Mouse (Mus musculus) heart, adult 9 months (tissue): ENCODE results near the gene H2-DMa.
"Not testable (repeated sequence)": the region's sequence is repeated elsewhere in the genome, so short reads cannot be mapped to it uniquely, and the experiment has no call there.

ENCODE experiments used
- DNase-seq, 2 experiments: peaks; one replicate each; pipeline ENCODE4 v3.0.0; 2022; ENCODE audit warnings: low spot score in 2 of 2

H2-DMa gene

DNA sequence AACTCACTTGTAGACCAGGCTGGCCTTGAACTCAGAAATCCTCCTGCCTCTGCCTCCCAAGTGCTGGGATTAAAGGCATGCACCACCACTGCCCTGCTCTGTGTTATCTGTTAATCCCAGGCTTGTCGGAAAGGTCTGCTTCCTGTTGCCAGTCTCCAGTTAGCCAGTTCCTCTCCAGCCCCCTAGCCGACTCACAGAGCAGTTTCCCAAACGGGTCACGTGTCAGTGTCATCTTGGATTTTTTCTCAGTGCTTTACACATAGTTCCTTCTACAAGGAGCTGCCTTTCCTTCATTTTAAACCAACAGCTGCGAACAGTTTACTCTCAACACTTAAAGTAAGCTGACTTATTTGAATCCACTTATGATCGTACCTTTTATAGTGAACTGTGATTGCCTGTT, 5.3 kb downstream of the H2-DMa start:
- DNase-seq: no peak

DNA sequence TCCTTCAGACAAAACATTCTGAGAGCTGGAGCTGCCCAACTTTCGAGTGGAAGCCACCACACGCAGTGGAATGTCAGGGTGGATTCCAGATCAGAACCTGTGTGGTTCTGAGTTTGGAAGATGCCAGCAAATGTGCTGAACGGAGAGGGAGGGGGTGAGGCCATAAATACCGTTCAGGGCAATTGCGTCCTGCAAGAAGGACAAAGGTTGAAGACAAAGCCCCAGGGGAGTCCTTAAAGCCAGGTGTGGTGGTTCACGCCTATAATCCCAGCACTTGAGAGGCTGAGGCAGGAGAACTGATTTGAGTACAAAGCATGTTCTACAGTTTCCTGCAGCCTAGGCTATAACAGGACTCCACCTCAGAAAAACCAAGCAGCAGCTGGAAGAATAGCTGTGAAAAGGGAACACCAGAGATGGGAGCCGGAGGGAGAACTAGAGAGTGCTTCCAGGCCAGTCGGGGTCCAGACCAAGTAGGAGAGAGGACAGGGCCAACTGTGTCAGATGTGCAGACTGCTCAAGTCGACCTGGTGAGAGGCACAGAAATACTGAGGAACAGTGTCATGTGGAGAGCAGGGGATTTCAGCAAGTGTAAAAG, 7.6 kb downstream of the H2-DMa start:
- DNase-seq: no peak

DNA sequence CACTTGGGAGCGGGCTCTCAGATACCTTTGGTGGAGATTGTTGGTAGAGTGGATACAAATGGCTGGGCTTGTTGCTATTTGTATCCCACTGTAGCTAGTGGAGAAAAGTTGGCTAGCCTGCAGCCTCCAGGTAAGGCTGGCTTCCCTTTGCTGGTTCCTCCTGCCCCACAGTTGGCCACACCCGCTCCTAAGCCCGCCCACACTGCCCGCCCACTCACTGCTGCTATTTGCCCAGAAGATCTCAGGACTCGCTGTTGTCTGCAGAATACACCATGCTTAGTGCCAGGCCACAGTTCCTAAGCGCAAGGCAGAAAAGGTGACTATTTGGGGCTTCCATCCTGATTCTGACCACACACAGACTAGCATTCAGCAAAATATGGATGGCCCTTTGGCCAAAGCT, 8.1 kb downstream of the H2-DMa start:
- DNase-seq: no peak

DNA sequence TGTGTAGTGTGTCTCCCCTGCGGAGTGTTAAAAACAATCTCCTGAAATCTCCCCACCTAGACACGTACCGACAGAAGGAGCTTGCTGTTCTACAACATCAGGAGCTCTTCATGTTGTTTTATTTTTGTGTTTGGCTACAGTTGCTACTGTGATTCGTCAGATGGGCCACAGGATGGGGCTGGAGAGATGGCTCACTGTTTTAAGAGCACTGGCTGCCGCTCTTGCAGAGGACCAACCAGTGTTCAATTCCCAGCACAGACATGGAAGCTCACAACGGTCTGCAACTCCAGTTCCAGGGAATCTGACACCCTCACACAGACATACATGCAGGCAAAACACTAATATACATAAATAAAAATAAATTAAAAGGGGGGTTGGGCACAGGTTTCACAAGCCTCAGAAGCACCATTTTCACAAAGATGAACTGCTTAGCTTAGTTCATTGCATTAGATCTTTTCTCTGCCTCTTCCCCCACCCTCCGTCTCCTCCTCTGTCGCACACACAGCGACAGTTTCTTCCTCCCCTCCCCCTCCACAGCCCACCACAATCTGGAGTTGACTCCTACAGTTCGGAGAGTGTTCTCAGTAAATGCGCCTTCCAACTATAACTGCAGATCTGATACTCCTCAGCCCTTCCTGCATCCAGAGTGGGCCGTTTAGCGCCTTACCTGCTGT, 9.1 kb downstream of the H2-DMa start:
- DNase-seq: no peak

DNA sequence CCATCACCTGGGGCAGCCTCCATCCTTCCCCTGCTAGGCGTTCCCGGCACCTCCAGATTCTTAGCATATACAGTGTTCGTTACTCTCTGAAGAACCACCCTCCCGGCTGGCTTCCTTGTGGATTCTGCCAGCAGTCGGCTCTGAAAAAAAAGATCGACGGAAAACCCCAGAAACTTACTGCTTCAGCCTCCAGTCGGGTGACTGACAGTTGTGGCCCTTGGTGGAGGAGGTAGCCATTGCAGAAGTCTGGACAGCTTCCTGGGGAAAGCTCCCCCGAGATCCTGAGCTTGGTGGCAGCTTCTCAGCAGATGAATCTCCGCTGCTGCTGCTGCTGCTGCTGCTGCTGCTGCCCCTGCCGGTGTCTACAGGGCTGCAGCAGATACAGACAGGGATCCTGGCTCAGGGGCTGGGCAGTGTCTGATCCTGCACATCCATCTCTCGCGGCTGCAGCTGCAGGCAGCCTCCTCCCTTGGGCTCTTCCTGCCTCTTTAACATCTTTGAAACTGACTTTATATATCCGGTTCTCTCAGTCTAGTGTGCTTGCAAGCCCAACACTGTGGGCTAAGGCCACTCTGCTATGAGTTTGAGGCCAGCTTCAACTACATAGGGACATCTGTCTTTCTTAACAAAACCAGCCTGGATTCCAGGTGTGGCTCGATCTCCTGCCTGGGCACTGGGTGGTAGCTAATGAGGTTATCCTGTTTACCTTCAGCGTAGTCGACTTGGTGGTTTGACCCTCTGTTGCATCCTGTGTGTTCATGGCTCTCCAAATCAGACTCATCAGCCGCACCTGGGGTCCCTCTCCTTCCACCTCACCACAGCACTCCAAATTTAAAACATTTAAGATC, 9.8 kb downstream of the H2-DMa start:
- DNase-seq: no peak

DNA sequence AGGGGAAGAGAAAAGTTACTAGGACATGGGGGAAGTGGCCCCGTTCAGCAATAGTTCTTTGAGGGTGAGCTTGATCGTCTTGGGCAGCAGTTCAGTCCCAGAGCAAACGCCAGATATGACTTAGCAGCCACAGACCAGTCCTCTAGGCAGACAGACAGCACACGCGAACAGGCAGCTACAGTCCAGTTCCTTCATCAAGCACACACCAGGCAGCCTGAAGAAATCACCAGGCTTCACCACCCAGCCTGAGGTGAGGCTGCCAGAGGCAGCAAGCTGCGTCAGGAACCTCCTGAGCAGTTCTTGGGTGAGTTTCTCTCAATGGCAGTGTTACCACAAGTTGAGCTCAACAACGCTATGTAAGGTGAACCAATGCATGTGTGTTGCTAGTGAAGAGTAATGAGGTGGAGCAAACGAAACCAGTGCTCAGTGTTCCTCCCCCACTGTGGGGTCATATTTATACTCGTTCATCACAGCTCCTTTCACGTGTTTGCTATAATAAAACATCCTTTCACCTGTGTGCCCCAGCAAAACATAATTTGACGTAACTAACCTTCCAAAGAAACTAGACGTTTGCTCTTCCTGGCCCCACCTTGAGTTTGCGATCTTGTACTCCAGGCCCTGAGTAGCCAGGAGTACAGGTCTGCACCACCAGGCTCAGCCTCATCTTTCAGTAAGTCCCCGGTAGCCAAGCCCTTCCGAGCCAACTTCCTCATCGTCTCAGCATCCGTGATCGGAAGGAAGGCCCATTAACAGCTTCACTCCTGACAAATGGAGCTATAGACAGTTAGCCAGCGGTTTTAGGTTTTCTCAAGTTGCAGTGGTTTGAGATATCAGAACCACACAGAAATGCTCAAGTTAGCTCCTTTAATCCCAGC, 11.0 kb downstream of the H2-DMa start:
- DNase-seq: no peak

DNA sequence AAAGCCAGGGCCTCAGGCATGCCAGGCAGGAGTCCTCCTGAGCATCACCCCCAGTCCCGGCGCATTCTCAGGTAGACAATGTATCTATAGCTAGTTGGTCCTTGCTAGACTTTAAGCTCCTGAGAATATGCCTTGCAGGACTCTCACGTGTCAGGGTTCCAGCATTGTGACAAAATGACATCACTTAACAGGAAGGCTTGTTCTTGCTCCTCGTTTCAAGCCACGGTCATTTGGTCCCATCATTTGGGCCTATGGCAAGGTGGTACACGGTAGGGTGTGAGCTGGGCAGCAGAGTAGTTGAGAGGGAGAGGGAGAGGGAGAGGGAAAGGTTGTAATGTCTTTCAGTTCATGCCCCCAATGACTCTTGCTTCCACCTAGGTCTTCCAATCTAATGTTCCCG, 12.6 kb downstream of the H2-DMa start:
- DNase-seq: no peak

DNA sequence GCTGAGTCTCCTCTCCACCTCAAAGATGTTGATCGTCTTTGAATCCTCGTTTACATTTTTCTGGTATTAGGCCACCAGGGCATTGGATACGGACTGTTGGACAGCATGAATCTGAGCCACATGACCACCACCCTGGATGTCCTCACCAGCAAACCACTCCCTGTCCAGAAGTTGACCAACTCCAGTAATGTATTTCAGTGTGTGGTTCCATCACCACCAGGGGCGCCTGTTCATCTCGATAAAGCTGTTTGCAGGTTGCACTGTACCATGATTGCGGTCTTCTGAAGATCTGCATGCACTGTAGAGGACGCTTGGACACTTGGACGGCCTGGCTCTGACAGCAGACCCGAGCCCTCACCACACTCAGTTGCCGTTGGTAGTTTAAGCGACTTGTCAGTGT, 13.9 kb downstream of the H2-DMa start:
- no peak for DNase-seq

DNA sequence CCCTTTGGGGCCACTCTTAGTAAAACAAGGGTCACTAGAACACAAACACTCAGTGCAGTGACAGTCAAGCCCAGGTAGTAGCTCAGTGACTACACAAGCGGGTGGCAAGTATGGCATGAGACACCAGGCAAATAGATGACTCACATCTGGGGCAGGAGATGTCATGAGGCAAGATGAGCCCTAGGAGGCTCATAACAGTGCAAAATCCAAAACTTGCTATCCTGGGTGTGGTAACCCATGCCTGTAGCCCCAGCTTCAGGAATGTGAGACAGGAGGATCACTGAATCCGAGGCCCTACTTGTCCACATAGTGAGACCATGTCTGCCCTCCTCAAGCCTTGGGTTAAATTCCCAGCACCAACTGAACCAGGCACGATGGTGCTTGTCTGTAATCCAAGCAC, 15.1 kb downstream of the H2-DMa start:
- no peak for DNase-seq

DNA sequence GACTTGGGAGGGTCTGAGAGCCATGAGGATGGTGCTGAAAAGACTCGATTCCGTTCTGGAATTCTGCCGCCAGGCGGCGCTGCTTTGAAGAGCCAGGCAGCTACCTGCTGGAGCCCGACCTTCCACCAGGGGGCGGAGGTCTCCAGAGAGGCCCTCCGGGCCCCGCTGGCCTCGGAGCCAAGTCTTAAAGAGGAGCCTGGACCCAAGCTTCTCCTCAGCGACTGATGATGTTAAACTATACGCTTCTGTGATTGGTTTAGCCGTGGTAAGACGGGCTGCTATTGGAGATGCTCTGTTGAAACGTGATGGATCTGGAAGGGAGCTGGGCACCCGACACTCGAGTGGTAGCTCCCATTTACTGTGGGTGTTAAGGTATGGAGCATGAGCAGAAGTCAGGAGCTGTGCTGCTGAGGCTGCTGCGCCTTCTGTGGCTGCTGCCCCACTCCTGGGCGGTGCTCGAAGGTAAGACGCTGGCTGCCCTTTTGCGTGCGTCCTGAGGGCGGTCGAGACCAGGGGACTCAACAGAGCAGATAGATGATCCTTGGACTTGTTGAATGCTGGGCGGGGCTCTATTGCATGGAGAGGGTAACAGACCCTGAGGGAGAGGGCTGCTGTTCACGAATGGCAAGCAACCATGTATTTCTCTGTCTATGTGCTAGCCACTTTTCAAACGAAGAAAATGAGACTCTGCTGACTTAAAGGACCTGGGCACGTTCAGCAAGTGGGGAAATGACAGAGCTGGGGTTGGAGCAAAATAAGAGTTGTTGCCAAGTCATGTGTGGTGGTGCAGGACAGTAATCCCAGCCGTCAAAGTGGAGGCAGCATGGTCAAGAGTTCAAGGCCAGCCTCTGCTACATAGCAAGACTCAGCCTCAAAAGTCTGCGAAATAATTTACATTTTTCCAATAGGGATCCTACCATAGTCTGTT, 16.2 kb downstream of the H2-DMa start:
- peak; percentile 99 for DNase-seq

DNA sequence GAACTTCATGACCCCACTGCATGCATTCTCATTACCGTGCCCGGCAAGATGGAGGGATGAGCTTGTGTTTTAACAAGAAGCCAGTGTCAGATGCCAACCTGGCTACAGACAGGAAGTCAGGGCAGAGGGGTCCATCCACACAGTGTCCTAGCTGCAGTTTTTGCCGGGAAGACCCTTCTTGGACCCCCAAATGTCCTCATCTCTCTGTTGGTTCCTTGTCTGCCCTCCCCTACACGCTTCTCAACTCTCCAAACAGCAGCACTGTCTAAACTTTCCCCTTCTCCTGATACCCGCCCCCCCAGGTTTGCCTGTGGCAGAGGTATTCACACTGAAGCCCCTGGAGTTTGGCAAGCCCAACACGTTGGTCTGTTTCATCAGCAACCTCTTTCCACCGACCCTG, 18.3 kb downstream of the H2-DMa start:
- no peak for DNase-seq

DNA sequence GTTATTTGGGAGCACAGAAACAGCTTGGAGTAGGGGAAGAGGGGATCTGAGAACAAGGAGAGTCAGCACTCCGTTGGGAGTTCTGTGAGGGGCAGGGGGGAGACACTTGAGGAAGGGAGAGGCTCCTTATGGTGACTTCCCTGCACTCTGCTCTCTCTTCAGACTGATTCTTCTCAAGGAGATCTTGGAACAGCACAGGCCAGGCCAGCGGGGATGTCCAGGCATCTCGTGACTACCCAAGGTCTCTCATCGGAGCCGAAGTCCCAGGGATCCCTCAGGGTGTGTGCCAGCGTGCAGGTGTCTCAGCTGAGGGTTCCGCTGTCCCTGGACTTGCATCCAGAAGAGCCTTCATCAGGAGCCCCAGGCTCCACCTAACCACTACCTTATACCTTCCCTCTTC, 19.3 kb downstream of the H2-DMa start:
- no peak for DNase-seq

DNA sequence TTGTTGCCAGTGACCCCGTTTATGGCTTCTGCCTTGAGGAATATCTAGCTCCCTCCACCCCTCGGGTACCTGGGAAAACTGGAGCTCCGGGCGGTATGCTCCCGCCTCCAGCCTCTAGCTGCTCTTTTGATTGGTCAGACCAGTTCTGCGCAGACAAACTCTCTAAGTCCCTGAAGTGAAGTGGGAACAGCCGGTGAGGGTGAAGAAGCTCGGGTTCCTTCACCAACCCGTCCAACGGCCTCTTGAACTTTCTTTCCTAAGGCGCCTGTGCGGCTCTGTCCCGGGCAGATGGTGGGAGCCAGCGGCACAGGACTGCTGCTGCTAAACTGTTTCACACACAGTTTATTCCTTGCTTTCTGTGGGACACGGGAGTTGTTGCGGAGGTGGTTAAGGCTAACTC, 20.1 kb downstream of the H2-DMa start:
- DNase-seq: no peak

DNA sequence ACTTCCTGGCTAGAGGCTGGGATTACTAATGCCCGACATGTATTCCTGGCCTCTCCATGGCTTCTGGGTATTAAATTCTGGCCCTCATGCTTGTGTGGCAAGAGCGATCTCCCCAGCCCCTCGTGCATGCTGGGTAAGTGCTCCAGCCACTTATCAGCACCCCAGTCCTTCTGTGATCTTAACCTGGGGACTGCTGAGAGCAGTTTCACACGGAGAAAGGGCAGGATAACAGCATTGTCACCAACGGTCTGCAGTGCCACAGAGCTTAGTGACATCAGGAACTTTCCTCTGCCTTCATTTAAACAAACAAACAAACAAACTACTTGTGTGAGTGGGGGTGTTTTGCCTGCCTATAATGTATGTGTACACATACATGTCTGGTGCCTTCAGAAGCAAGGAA, 20.9 kb downstream of the H2-DMa start:
- DNase-seq: no peak

DNA sequence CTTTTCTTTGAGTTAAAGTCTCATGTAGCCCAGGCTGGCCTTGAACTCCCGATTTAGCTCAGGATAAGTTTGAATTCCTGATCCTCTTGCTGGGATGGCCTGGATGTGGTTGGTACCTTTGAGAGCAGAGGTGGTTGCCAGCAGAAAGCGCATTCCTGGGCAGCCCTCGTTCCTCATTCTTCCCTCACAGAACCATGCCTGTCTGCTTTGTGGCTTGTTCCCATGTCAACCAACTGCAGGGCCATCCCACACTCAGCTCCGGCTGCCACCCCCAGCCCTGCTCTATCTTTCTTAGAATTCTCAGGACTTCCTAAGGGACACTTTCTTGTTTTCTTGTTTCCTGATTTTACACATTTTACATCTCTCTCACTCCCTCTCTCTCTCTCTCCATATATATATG, 22.1 kb downstream of the H2-DMa start:
- DNase-seq: no peak

DNA sequence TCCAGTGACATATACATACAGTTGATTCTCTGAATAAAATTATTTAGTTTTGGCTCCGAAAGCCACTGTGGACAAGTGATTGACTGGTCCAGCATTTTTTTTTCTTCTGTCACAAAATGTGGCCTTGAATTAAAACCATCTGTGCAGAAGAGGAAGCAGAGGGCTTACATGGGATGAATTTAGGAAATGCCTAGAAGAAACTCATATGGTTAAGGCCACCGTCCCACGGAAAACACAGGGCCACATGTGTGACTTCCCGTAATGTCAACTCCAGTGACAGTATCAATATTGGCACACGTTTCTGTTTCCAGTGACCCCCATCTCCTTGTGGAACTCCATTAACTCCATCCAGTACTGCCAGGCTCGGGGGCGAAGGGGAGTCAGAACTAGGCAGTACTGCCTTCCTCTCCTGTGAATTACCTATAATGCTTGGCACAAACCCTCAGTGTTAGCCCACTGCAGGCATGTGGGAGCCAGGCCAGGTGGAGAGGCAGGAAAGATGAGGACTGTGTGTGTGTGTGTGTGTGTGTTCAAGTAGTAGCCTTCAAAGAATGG, 23.2 kb downstream of the H2-DMa start:
- no peak for DNase-seq

DNA sequence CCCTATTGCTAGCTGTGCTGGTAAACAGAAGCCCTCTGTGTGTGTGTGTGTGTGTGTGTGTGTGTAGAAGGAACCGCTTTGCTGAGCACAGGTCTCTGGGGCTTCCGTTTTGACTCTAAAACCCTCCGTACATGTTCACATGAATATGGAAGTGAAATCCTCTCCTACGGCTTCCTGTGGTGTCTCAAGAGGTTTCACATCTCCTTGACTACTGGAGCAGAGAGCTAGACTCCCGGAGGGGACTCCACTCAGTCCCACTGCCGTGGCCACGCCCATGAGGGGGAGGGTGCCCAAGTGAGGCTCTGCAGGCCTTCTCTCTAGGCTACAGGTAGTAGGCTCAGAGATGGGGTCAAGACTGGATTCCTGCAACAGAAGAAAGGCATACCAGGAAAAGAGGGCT, 23.7 kb downstream of the H2-DMa start, which contains the start of gene H2-DMb2:
TSS of gene H2-DMb2 (plus strand) at position 275 of the 400 bp plus-strand sequence.
- peak; percentile 54 to 86 for DNase-seq

DNA sequence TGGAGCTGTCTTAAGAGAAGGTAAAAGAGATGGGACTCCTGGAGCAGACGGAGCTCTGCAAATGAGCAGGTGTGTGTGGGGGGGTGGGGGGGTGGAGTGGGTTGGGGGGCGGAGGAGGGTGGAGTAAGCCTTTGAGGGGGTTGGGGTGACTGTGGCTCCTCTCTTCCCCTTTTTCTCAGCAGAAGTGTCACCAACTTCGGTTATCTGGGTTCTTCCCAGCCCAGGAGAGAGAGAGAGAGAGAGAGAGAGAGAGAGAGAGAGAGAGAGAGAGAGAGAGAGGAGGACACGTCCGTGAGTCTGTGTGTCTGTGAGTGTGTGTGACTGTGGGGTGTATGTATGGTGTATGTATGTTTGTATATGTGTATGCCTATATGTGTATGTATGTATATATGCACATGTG, 24.1 kb downstream of the H2-DMa start:
- no peak for DNase-seq

DNA sequence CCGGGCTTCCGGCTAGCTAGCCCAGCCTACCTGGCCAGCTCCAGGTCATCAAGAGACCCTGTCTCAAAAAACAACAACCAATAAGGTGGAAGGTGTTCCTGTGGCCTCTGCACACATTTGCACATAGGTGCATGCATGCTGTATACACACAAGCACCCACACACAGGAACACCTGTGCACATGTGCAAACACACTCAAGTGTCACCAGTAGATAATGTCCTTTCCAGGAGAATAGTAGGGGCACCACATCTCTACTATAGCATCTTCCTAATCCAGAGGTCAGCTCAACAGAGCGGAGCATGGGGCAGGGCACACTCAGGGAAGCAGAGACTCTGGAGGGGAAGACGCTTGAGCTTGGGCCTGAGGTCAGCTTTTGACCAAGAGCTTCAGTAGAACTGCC, 24.9 kb downstream of the H2-DMa start:
- not testable (repeated sequence) for DNase-seq

DNA sequence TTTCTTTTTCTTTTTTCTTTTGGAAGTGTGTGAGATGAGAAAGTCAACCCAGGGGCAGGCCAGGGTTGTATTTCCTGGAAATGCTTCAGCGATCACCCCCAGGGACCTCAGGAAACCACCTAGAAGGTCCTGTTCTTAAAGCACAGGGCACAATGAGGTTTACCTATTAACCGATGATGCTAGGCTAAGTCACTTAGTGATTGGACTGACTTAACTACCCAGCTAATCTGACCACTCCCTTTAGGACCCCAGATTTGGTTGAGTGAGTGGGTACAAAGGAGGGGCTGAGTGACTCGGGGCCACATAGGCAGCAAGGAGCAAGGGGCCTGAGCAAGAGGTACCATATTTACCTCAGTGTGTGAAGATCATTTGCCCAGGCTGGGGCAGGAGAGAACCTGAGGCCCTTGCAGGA, 25.6 kb downstream of the H2-DMa start:
- peak in 1 of 2 experiments; percentile 44 for DNase-seq
